ENCODE assay signal across 27 mouse cellular contexts in the genomic region with DNA sequence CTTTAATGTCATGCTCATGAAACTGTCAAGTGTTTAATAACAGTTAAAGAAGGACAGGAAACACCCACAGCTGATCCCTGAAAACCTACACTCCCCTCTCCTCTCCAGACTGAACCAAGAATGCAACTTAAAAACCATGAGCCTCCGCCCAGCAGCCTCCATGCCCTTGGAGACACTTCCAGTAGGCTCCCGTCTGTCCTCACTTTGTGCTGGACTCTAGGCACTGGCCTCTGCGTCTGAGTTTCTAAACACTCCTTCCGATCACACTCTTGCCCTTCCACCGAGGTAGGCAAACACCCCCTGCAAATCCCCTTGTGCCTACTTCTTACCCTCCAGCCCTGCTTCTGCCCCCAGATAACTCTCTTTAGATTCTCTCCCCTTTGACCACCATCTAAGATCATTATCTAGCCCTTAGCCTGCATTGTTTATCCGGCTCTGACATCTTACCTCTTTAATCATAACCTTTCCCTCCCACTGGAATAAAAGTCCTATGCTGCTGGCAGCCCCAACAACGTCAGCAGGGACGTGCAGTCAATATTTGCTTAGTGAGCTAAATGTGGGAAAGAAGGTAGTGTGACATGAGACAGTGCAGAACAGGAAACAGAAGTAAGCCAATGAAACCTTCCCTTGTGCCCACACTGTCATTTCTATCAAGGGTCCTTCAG. TPM values are rescaled to one million over a fixed set of nuclear protein-coding genes. Genes with fewer than 3 reads are reported as not detected.
DNase-seq lines count a peak whose midpoint lies in the region; ATAC-seq and TF ChIP-seq lines count a peak whose summit lies in the region.
"Had no signal": no experiment of that assay in that cellular context is flagged by ENCODE, and none has a peak within 500 bp of the region (broad histone marks: within the 10 kb centered on the region; RNA-seq: fewer than 3 reads in every experiment).

No protein-coding gene starts in this region.

- 18% methylated on average over 8 of the region's 8 CpGs for WGBS in lung, embryonic 14.5 days
- 26% methylated on average over 8 of the region's 8 CpGs for WGBS in stomach, embryonic 14.5 days

- ATAC-seq in lung, embryonic 14.5 days (ENCODE audit: insufficient read depth): no peak
- ATAC-seq in stomach, embryonic 14.5 days (ENCODE audit: insufficient number of reproducible peaks, insufficient read depth, low FRiP score, low read depth): peak; percentile 49
- ATAC-seq: forebrain, embryonic 16.5 days; hindbrain, embryonic 16.5 days; Patski had no signal

- no peak for TF ChIP-seq CTCF in lung, embryonic 14.5 days (IDR thresholded peaks at IDR 0.05; ENCODE audit: low read depth)

- no peak overlapping the region for H3K9ac ChIP-seq in lung, embryonic 14.5 days
- H3K9ac ChIP-seq in stomach, embryonic 14.5 days (replicated peaks; ENCODE audit: low read depth, low read length): no peak overlapping the region
- H3K9ac ChIP-seq: heart, embryonic 12.5 days; kidney, embryonic 15.5 days; limb, embryonic 13.5 days had no signal

- peak overlapping the region; percentile 5; the same call in 1 of the 2 replicates for H3K27ac ChIP-seq in lung, embryonic 14.5 days (ENCODE audit: low read depth)
- peak overlapping the region; percentile 52; the same call in 1 of the 2 replicates for H3K27ac ChIP-seq in stomach, embryonic 14.5 days (ENCODE audit: low read length)
- H3K27ac ChIP-seq: embryonic facial prominence, embryonic 10.5 days; hindbrain, embryonic 10.5 days; kidney, embryonic 15.5 days; limb, embryonic 13.5 days had no signal

- no peak overlapping the region for H3K4me3 ChIP-seq in lung, embryonic 14.5 days (ENCODE audit: low read depth, low read length)
- H3K4me3 ChIP-seq in stomach, embryonic 14.5 days (ENCODE audit: low read depth, low read length): no peak overlapping the region
- H3K4me3 ChIP-seq: embryonic facial prominence, embryonic 10.5 days; heart, embryonic 12.5 days; hindbrain, embryonic 10.5 days; kidney, embryonic 15.5 days; limb, embryonic 13.5 days had no signal

- H3K27me3 ChIP-seq in lung, embryonic 14.5 days (ENCODE audit: insufficient read depth, low read length): no peaks in the 10 kb centered on the region
- H3K27me3 ChIP-seq in stomach, embryonic 14.5 days (ENCODE audit: control insufficient read depth, insufficient read depth, low read length): no peaks in the 10 kb centered on the region
- H3K27me3 ChIP-seq: CH12.LX; heart, embryonic 12.5 days; kidney, embryonic 15.5 days; limb, embryonic 13.5 days; Patski had no signal

- no peak for DNase-seq in lung, embryonic 14.5 days
- no peak for DNase-seq in lung, postnatal 4 days
- DNase-seq in adipocyte (ENCODE audit: low spot score): peak; percentile 82
- peak; percentile 68 for DNase-seq in gonadal fat pad, adult 2 months (ENCODE audit: low read depth)
- DNase-seq in retina, postnatal 1 day: no peak
- no peak for DNase-seq in ovary, adult 18-20 months (ENCODE audit: low spot score)
- DNase-seq: adrenal gland, adult 8-10 months; B cell, adult 2 months; cerebellum, adult 8-10 months; gastrocnemius, postnatal 14 days; heart, adult 18-20 months; heart, postnatal 10 days; kidney, adult 11 months; kidney, postnatal 36 days; lung, postnatal 36 days; midbrain, embryonic 14.5 days had no signal

- no peaks in the 10 kb centered on the region for H3K36me3 ChIP-seq in lung, embryonic 14.5 days (ENCODE audit: insufficient read depth)
- no peaks in the 10 kb centered on the region for H3K36me3 ChIP-seq in stomach, embryonic 14.5 days (ENCODE audit: control insufficient read depth, insufficient read depth, low read length)
- H3K36me3 ChIP-seq: embryonic facial prominence, embryonic 10.5 days; G1E; heart, embryonic 12.5 days; hindbrain, embryonic 10.5 days; kidney, embryonic 15.5 days; limb, embryonic 13.5 days had no signal

- no peak overlapping the region for H3K4me2 ChIP-seq in lung, embryonic 14.5 days
- H3K4me2 ChIP-seq in stomach, embryonic 14.5 days (replicated peaks; ENCODE audit: low read depth, low read length): no peak overlapping the region
- H3K4me2 ChIP-seq: heart, embryonic 12.5 days; kidney, embryonic 15.5 days; limb, embryonic 13.5 days had no signal

- no peaks in the 10 kb centered on the region for H3K9me3 ChIP-seq in lung, embryonic 14.5 days (ENCODE audit: low read depth, low read length)
- no peaks in the 10 kb centered on the region for H3K9me3 ChIP-seq in stomach, embryonic 14.5 days (ENCODE audit: control insufficient read depth, low read depth, low read length)
- H3K9me3 ChIP-seq: embryonic facial prominence, embryonic 10.5 days; G1E; kidney, embryonic 15.5 days; limb, embryonic 13.5 days had no signal

- H3K4me1 ChIP-seq in lung, embryonic 14.5 days (ENCODE audit: insufficient read depth): no peaks in the 10 kb centered on the region
- H3K4me1 ChIP-seq in stomach, embryonic 14.5 days (ENCODE audit: control insufficient read depth, insufficient read depth, low read length): peaks cover 14% of the 10 kb centered on the region; the same call in 1 of the 2 replicates
- H3K4me1 ChIP-seq: heart, embryonic 12.5 days; limb, embryonic 13.5 days had no signal

RNA-seq across cellular contexts. Expression of a gene that starts 52.5 kb away (rescaled TPM):
- polyA plus RNA-seq in lung, embryonic 14.5 days (2014; fragmentation: Nextera tagmentation; extraction: Ambion mirVana): 29.9 and 32.4 TPM in 2 replicates
- polyA plus RNA-seq in gonadal fat pad, adult 2 months (2012; rRNA removed): 9.3 and 10.8 TPM in 2 replicates
- 22.6 and 24.8 TPM in 2 replicates for polyA plus RNA-seq in stomach, embryonic 14.5 days (2014; fragmentation: Nextera tagmentation; extraction: Ambion mirVana)

Comparison
In these comparisons a context has a peak if more than half of its experiments do, and no peak if none do; other contexts are left out.
1. DNase-seq: peak in adipocyte (single experiment) and gonadal fat pad, adult 2 months (single experiment); none in lung, embryonic 14.5 days (single experiment), lung, postnatal 4 days (0 of 2), retina, postnatal 1 day (single experiment) and ovary, adult 18-20 months (single experiment).